Mouse (Mus musculus) brain, embryonic 14.5 days (tissue): ENCODE measurements around the gene Gdi2. TPM values are rescaled to one million over a fixed set of nuclear protein-coding genes. Genes with fewer than 3 reads are reported as not detected.

Source experiments
- DNase-seq: peaks from one replicate; pipeline ENCODE4 v3.0.0-alpha.2; 2011; ENCODE audit warnings: low read depth
- CTCF ChIP-seq: fragments of 200-500 bp; IDR thresholded peaks from 2 replicates; pipeline ENCODE4 v1.5.1; 2012; ENCODE audit warnings: inconsistent platforms, mild to moderate bottlenecking, moderate library complexity, borderline replicate concordance; ENCODE audit not compliant: insufficient read depth, insufficient read length; ENCODE audit errors: extremely low read depth
- POLR2A ChIP-seq: fragments of 200-500 bp; IDR thresholded peaks from 2 replicates; pipeline ENCODE4 v1.6.1; 2012; ENCODE audit warnings: mild to moderate bottlenecking, inconsistent platforms, borderline replicate concordance; ENCODE audit not compliant: poor library complexity, insufficient read depth, insufficient read length, severe bottlenecking; ENCODE audit errors: extremely low read depth
- polyA plus RNA-seq: library from polyadenylated mRNA; depleted of rRNA; stranded (reverse); fragments of >200 nt; gene quantifications from 2 replicates; pipeline ENCODE4 v1.2.3, GENCODE M21; 2012; rRNA removed

Gdi2 gene
- polyA plus RNA-seq, 1 experiment, result 306 TPM

DNA sequence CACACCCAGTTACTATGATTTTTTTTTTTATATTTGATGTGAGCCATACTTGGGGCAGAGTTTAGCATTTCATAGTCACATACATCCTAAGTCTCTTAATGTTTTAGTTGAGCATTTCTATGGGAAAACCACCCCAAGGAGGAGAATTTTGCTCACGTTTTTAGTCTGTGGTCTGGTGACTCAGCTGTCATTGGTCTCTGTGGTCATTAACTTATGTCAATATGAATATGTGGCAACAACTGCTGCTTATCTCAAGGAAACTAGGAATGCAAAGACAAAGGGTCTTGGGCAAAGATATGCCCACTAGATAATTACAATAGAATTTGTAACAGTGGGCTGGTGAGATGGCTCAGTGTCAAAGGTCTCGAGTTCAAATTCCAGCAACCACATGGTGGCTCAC, 26.1 kb downstream of the Gdi2 start:
- no peak for DNase-seq
- TF ChIP-seq CTCF (no peak), POLR2A (no peak)

DNA sequence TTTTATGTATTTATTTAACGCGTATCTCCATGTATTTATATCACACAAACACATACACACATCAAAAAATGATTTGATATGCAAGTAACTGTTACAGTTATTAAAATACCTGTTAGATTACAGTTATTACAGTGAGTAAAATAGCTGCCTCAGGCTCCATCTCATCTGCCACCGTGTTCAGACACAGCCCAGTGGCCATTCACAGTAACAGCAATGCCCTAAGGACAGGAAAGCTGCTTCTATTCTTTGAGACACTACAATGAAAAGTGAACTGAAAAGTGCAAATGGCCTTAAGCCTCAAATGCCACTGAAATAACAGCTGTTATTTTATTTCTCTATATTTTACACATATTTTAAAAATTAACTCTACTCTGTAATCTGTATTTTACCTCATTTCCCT, 52.9 kb downstream of the Gdi2 start:
- TF ChIP-seq POLR2A (no peak), CTCF (peak; percentile 32; the same call in 1 of the 2 replicates)
- peak; percentile 7 for DNase-seq

DNA sequence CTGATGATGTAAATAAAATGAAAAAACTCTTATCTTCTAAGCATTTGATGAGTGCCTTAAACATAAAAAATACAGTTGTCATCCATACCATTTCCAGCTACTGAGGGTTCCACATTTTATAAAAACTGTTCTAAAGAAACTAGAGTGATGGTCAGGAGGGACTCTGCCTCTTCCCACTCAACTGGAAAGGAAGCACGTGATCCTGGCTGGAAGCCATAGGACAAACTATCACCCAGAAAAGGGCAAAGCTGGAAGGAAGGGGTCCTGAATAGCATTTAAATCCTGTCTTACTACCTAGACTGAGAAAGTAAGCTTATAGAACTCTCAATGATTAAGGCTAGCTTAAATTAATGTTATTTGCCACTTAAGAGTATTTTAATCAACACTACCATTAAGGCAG, 56.4 kb downstream of the Gdi2 start:
- TF ChIP-seq CTCF, result no peak
- no peak for TF ChIP-seq POLR2A
- no peak for DNase-seq

DNA sequence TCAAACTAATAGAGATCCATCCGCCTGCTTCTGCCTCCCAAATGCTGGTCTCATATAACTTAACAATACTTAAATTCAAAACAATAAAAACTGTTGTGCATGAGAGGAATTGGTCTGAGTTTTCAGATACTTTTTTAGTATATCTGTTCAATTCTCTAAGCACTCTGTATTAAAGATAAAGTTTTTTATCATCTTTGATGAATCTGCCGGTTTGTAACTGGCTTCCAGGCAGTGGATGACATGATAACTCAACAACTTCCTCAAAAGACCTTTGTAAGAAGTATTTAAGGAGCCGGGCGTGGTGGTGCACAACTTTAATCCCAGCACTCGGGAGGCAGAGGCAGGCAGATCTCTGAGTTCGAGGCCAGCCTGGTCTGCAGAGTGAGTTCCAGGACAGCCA, 58.4 kb downstream of the Gdi2 start:
- TF ChIP-seq POLR2A (no peak), CTCF (no peak)

DNA sequence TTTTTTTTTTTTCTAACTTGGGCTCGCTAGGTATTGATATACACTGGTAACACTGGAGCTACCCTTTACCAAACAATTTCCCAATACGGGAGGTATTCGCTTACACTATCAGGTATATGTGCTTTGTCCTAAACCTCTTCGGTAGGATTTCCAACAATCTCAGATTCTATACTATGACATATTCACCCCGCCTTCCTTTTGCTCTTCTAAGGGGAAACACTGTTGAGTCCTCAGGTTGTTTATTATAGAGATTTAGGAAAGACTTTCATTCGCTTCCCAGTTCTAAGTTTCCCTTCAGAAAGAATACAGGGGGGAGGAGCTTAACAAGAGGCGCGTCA, 71.9 kb downstream of the Gdi2 start:
- TF ChIP-seq CTCF (no peak), POLR2A (no peak)

More for the DNA sequence above, 58.4 kb downstream of the Gdi2 start:
- DNase-seq, result no peak

DNA sequence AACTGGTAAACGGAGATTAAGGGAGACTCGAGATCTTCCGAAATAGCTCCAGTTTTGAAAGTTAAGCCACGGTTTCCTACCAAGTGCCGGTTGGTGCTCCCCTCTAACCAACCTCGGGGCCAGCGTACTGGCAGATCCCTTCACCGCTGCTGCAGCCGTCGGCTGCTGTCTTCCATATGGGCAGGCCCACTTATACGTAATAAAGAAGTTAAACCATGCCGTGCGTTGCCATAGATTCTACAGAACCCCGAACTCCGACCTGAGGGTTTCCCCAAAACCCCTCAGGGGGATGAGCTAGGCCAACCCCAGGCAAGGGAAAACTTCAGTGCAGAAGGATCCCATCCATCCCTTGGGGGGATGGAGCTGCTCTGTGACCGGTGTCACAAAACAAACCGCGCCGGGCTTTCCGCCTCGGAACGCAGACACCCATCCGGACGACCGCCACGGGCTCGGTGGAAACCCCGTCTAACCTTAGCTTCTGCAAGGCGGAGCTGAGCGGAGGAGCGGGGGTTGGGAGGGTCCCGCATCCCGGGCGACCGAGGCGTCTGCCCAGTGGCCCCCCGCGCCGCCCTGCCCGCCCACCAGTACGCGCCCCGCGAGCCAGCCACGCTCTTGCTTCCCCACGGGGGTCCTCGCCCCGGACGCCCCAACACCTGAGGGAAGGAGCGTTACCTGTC, 72.4 kb downstream of the Gdi2 start:
- TF ChIP-seq POLR2A (no peak), CTCF (no peak)
- peak; percentile 53 for DNase-seq

More for the DNA sequence above, 71.9 kb downstream of the Gdi2 start:
- no peak for DNase-seq

DNA sequence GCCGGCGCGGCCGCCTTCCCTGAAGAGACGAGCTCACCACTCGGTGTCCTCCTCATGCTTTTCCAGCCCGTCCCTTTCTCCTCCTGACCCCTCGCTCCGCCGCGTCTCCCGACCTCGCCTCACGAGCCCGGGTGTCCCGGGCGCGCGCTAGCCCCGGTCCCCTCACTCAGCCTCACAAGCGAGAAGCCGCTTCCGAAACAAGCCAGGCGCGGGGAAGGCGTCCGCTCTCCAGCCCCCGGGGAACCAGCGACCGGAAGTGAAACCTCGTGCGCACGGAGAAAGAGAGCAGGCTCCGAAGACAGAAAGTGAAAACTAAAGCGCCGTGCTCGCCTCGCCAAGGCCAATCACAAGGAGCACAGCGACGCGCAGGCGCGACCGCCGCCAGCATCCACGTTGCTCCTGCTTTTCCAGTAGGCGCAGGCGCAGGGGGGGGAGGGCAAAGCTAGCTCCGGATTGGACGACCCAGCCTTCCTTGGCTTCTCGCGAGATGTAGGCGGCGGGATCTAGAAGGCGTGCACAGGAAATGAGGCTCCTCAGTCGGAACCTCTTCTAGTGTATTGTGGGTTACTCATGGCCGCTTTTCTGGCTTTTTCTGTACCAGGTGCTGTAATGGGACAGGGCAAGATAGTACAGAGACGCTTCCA, 73.1 kb downstream of the Gdi2 start, which contains the start of gene Fam208b:
TSS of gene Fam208b (minus strand) at position 314 of the 644 bp plus-strand sequence.
- peak; percentile 100 for DNase-seq
- TF ChIP-seq CTCF (no peak), POLR2A (peak; percentile 41; the same call in 1 of the 2 replicates)

Other genes starting within 250 kb of the Gdi2 start
- gene Fam208b, start 73.0 kb downstream of the Gdi2 start, polyA plus RNA-seq, result 28.6 and 31.1 TPM in 2 replicates
- gene Asb13, start 96.0 kb downstream of the Gdi2 start, polyA plus RNA-seq, result 16.7 and 18.0 TPM in 2 replicates